Mouse (Mus musculus) spleen, adult 12 weeks (tissue): Measurements from ENCODE around the gene Sfswap.
"Not testable (repeated sequence)": the region's sequence is repeated elsewhere in the genome, so short reads cannot be mapped to it uniquely, and the experiment has no call there.

Experiments
- DNase-seq: peaks from one replicate; pipeline ENCODE4 v3.0.0; 2022; ENCODE audit warnings: low spot score

Sfswap gene

DNA sequence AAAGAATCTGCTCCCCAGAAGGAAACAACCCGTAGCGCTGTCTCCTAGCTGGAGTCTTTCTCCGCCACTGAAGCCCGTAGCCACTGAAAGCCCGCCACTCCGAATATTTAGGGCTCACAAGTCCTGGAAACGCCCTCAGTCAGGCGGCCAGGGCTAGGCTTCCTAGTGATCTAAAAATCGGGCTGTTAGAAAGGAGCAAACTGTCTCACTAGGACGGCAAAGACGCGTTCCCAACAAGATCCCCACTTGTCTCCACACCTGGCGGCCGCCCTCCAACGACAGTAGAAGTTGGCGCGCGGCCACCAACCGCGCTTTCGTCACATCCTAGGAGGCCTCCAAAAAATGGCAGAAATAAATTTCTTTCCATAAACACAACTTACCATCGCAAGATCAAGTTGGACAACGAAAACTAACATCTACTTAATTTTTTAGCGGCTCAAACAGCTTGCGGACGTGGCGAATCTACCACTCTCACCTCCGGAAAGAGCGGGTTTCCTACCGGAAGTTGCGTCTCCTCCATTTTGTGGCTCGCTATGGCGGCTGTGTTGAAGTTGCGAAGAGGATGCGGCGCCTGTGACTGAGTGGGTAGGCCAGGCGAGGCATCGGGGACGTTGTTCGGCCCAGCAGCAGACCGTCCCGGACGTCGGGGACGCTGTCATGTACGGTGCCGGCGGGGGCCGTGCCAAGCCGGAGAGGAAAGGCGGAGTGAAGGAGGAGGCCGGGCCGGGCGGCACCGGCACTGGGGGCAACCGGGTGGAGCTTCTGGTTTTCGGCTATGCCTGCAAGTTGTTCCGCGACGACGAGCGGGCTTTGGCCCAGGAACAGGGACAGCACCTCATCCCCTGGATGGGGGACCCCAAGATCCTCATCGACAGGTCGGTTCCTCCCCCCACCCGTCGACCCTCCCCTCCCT is at the start of gene Sfswap:
TSS of gene Sfswap (plus strand) at position 500 of the 913 bp plus-strand sequence.
- DNase-seq, result peak; percentile 81

DNA sequence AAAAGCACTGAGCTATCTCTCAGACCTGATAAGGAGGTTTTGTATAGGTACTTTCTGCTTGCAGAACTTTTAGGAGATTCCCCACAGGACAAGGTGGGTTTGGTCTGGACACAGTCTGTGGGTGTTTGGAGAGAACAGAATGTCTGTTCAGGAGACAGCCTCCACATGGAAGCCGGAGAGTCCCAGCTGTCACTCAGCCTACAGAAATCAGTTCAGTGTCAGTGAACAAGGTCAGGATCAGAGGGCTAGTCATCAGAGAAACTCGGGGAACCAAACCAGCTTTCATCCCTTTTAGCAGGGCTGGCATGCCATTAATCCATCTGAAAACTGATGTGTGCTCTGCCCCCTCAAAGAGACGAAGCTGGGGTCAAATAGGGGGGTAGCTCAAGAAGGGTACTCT is 48.5 kb upstream of the Sfswap start:
- no peak for DNase-seq

DNA sequence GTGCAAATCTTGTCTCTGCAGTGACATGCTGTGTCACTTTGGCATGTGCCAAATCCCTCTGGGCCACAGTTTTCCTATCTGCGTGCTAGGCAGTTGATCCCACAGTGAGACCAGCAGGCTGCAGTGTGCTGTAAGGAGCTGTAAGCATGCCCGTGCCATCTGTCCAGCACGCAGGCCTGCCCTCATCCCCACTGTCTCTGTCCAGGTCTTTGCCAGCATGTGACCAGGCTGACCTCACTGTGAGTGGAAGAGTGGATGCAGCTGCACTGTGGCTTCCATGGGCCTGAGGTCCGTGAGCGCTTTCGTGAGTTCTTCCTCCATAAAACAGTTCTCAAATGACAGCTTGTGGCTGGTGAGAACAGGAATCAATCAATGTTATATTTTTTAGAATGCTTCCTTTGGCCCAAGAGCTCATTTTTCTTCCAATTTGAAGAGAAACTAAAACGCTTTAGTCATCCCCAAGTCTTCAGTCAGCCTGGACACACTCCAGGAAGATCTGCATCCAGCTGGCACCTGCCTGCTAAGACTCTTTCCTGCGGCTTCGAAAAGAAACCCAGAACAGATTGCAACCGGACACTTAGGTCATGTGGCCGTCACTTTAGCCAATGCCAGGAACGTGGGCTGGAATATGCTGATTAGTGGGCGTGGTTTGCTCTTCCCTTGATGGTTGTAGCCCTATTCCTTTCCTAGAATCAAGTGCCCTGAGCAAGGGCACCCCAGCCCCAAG is 46.1 kb upstream of the Sfswap start:
- DNase-seq, result no peak

DNA sequence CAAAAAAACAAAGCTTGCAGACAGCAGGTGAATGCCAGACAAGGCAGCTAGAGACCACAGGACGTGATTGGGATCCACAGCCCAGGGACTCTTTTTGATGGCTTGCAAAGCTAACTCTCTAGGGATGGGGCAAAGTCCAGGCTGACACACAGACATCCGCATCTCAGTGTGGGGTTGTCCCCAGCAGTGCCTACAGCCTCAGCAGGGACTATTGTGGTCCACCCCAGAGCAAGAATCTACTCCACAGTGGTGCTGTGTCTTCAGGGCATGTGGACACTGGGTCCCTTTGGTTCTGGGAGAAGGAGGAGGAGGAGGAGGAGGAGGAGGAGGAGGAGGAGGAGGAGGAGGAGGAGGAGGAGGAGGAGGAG is 45.5 kb upstream of the Sfswap start:
- no peak for DNase-seq

DNA sequence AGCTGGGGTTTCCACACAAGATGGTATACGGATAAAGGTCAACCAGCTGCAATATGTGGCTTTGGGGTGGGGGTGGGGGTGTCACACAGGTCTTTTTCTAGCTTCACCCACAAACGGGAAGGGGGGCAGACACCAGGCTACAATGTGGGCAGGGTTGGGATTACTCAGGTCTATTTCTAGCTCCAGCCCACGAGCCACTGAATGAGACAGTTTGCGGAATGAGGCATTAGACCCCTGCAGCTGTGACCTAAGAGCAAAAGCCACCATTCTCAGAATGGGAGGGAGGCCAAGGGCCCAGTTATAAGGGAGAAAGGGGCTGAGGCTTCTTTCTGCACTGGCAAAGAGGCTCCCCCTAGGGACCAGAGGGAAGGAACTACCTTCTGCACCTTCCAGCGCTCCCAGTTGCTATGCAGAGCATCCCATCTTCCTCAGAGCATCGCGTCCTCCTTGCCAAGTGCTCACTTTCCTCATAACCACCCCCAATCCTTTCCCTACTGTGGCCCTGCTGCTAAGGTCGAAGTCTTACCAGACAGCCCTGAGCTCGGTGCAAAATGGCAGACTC is 44.4 kb upstream of the Sfswap start:
- DNase-seq, result no peak

DNA sequence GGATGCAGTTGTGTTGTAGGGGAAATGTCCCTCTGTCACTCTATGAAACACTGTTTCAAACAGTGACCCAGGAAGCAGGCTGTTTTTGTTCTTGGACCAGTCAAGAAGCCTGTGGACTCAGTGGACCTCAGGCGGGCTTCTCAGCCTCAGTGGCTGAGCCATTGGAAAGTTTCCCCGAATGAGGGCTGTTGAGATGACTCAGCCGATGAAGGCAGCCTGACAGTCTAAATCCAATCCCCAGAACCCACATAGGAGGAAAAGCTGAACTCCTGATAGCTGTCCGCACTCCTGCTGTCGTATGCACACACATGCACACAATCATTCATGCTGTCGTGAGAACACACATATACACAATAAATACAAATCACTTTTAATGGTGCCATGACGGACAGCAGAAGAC is 42.9 kb upstream of the Sfswap start:
- no peak for DNase-seq

DNA sequence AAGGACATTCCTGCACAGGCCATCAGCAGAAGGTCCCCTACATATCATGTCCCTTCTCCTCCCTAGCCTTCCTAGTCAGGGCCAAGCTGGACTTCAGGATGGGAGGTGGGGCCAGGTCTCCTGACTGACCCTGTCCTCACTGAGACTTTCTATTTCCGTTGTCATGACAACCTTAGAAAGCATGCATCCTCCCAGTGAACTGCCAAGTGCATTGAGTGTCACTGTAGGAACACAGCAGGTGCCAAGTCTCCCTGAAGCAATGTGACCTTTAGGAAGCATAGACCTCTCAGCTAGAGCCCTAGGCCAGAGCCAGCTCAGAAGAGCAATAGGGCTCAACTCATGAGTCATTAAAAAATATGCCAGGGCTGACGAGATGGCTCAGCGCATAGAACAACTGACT is 42.5 kb upstream of the Sfswap start:
- DNase-seq, result no peak

DNA sequence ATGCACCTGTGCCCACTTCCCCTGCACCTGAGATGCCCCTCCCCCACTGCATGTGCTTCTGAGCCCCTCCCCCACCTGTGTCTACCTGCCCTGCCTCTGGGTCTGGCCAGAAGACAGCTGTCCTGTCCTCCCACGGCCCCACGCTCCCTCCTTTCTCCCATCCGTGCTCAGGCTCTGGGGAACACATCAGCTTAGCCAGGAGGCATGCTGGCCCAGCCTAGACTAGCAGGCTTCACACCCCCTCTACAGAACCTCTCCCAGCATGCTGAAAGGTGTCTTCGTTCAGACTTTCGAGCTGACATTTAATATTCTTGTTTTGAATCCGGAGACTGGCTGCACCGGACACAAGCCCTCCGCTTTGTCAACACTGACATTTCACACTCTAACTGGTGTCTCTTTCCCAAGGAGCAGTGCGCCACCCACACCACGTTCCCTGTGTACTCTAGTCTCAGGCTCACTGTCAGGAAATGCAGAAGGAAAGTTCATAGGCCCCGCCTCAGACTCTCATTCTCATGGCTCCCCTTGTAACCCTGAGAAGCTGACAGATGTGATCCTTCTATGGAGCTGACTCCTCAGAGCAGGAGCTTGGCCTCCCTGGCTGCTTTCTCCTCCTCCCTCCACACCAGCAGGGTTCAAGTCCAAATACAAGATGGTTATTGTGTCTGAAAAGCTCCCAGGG is 40.1 kb upstream of the Sfswap start:
- no peak for DNase-seq

DNA sequence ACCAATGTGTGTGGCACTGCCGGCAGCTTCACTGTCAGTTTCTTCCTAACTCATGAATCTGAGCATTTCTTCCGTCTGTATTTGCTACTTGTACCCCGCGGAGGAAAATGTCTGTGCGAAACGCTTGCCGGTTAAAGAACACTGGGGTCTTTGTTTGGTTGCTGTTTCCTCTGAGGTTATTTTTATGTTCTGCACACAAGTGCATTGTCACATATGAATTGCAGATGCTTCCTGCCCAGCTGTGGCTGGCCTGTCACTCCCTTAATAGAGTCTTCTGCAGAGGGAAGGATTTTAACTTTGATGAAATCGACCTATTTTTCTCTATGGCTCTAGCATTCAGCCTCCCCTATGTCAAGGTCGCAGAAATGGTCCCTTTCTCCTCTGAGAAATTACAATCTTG is 37.4 kb upstream of the Sfswap start:
- not testable (repeated sequence) for DNase-seq

DNA sequence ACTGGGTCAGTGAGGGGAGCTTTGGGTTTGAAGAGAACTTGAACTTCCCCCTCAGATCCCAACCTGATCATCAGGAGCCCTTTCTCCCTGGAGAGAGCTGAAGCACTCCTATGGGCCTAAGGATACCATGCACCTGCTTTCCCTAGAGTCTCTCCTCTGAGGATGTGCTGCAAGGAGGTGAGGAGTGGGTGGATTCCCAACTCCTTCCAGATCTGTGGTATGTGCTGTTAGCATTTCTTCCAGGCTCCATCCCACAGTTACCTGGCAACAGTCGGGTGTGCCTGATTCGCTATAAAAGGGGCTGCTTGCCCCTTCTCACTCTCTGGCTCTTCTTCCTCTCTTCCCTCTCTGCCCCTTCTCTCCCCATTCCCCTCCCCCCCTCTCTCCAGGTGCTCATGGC is 35.2 kb upstream of the Sfswap start:
- no peak for DNase-seq

DNA sequence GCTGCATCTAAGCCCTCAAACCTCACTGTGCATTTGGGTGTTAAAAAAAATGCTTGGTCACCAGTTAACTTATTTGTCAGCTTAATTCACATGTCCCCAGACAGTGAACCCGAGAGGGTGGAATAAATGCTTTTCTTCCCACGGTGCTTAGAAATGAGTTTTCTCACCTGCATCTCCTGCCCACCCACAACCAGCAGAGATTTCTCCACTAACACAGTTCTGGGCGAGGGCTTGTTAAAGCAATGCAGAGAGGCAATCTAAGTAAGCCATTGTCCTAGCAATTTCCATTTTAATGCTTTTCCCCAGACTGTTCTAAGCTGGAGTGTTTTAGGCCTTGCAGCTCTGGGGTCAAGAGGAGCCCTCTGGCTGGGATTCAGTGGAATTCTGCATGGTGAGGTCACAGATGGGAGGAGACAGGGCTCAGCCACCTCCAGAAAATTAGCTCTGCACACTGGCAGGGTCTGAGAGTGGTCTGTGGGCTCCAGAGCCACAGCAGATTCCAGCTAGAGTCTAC is 25.4 kb upstream of the Sfswap start:
- DNase-seq, result no peak

DNA sequence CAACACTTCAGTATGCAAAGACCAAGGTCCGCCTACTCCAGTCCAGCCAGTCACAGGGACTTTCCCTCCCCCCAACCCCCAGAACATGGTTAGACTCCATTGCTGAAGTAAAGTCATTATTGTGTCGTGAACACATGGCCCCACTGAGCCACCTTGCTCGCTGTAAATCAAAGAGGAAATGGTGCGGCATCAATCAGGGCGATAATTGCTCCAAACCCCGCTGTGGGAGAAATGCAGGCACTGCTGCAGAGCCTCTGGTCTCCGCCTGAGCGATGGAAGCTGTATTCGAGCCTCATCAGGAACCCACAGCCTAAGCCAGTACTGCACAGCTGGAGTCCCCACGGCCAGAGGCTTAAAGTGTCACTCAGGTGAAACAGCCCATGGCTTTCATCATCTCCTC is 11.1 kb upstream of the Sfswap start:
- no peak for DNase-seq

DNA sequence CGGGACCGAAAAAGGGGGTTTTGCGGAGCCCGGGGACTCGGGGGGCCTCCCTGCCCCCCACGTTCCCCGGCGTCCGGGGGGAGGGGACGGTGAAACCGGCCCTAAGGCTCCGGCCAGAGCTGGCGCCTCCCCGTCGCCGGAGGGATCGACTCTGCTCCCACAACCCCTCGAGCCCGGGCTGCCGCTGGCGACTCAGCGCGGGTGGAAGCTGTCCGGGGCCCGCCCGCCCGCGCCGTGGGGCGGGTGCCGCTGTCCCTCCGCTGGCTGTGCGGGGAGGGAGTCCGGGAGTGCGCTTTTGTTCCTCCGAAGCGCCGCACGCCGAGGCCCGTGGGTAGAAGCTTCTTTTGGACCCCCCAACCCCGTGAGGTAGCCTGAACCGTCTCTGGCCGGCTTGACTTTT is 650 bp downstream of the Sfswap start:
- peak; percentile 41 for DNase-seq

DNA sequence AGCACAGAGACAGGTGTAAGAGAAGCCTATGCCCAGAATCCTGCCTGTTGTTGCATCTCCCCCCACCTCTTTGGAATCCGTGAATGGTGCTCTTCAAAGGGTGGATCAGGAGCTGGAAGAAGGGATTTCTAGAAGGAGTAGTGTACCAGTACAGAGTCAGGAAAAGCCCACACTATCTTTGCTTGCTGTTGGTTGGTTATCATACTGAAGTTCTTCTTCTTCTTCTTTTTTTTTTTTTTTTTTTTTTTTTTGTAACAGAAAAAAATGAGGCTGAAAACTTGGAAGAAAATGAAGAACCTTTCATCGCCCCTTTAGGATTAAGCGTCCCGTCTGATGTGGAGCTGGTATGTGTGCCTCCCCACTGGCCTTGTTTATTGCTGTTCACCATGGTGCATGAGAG is 5.9 kb downstream of the Sfswap start:
- no peak for DNase-seq

DNA sequence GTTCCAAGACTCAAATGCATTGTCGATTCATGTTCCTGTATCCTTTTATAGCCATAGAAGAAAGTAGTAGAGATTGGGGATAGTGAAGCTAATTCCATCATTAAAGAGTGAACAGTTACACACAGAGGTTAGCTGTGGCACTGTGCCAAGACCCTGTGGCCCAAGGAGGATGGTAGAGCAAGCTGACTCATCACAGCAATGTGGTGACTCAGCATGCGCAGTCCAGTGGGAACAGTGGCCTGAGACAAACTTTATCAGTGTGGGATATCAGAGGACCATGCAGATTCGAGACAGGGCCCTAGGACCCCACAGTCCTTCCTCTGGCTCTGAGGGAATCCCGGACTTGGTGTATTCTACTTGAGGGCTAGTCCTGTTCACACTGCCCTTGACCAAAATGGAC is 17.2 kb downstream of the Sfswap start:
- DNase-seq, result peak; percentile 13

DNA sequence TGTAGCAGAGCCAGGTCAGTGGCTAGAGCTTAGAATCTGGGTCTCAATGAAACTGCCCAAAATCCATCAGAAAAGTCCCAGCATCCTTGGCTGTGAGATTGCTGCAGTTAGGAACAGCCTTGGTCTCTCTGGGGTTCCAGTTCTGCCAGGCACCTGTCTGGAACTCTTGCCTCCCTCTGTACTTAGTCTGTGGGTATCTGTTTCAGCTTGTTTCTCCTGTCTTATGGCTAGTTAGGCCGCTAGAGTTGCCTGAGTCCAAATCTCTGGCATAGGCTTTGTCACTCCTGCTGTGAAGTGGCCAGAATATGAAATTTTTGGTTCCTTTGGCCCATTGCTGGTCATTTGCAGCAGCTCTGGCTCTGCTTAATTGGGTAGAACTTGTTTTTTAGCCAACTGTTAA is 17.8 kb downstream of the Sfswap start:
- DNase-seq, result no peak

DNA sequence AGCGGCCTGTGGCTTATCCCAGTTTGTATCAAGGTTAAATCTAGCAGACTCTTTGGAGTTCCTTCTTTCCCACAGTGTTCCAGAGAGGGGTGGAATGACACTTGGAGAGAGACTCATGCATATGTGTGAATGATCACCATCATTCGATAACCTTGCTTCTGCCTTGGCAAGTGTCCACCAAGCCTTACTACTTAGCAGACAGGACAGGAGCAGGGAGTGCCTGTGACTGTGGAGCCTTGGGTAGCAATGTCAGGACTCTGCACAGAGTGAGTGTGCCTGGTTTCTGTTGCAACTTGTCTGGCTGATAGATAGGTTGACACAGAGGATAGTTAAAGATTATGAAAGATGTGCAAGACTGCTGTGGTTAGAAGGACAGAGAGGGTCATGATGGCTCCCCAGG is 18.6 kb downstream of the Sfswap start:
- no peak for DNase-seq

DNA sequence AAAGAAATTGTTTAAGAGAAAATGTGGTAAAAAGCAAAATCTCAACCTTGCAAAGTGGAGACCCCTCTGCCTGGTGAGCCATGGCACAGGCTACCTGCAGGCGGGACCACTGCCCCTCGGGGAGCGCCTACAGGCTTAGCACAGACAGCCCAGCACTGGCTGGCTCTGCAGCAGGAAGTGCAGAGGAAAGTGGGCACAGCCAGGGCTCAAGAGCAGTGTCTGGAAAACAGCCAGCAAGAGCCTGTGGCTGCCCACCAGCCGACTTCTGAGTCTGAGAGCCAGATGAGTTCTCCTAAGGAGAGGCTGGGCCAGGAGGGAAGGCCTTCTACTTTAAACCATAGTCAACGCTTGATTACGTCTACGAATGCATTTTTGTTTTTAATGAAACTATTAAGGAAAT is 20.5 kb downstream of the Sfswap start:
- no peak for DNase-seq

DNA sequence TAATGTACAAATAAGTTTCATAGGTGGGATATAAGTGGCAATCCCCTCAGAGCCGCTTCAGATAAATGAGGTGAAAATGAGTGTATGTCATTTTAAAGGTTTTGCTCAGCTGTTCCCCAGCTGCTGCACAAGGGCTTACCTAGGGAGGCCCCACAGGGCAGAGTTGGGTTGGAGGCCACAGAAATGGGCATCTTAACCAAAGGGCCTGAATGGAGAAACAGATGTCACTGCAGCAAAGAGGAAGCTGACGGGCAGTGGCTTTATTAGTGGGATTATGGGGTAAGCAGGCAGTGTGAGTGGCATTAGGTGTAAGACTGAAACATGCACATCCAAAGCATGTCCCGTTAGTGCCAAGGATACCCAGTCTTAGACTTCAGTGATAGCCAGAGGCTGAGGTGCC is 20.9 kb downstream of the Sfswap start:
- DNase-seq, result no peak

DNA sequence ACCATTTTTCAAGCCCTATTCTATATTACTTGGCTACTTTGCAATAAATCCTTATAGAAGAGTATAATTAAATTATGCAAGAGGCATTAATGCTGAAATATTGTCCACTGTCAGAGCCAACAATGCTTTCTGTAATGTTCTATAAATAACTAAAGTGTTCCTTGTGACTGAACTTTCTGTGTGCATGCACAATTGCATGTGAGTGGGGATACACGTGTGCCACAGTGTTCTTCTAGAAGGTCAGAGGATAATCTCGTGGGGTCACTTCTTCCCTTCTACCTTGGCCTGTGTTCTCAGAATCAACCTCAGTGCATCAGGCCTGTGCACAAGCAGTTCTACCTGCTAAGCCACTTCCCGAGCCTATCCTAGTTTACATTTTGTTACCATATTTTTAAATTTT is 22.1 kb downstream of the Sfswap start:
- no peak for DNase-seq

DNA sequence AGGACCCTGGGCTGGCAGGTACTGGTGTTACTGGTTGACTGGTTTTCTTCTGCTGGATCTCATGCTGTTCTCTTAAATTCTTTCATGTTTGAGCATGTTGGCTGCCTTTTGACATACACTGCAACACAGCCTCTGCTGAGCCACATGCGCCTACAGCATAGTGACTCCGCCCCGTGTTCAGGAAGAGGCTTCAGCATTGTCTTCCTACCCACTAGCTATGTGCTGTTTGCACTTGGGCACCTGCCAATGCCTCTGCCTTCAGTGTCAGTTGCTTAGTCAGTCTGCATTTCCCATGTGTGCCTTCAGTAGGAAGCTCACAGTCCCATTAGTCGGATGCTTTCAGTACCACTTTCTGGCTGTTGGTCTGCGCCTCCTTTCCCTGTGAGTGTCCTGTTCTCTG is 23.7 kb downstream of the Sfswap start:
- no peak for DNase-seq

DNA sequence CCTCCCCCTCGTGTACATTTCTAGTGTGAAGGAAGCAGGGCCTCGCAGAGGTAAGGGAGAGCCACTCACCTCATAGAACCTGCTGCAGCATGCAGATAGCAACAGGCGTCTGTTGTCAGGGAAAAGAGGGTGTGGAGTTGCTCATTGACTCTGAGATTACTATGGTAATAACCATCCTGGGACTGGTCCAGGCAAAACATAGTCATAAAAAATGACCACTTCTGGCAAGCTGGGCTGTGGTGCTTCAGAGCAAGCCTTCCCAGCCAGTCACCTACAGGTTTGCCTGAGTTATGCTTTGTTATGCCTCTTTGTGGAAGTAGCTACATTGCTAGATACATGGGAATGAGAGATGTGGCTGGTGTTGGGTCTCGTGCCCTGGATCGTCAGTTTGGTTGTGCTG is 26.1 kb downstream of the Sfswap start:
- DNase-seq, result no peak
